Mouse (Mus musculus): ENCODE measurements around the gene Osbpl3. TPM values are rescaled to one million over a fixed set of nuclear protein-coding genes. Genes with fewer than 3 reads are reported as not detected.

Gene Osbpl3
- polyA plus RNA-seq, 1 experiment from 2014 or later, result 5.3 TPM

GRCm38 (mm10) chr6:50254723-50255184 lies 201.2 kb downstream of the Osbpl3 start:
- H3K4me1 ChIP-seq (replicated peaks; ENCODE audit: control insufficient read depth, insufficient read depth, low read length), result no peaks in the 10 kb centered on the region
- H3K36me3 ChIP-seq (ENCODE audit: control insufficient read depth, insufficient read depth), result no peaks in the 10 kb centered on the region
- ATAC-seq, result no peak
- H3K27me3 ChIP-seq (replicated peaks; ENCODE audit: control insufficient read depth, insufficient read depth, low read length), result no peaks in the 10 kb centered on the region
- no peak overlapping the region for H3K9ac ChIP-seq (replicated peaks; ENCODE audit: low read depth, low read length)
- H3K4me3 ChIP-seq (replicated peaks; ENCODE audit: low read length), result no peak overlapping the region
- 69% methylated on average over 10 of the region's 10 CpGs for WGBS
- H3K27ac ChIP-seq (ENCODE audit: low read length), result no peak overlapping the region
- no peak overlapping the region for H3K4me2 ChIP-seq (ENCODE audit: low read length)
- H3K9me3 ChIP-seq (ENCODE audit: control insufficient read depth, low read length), result no peaks in the 10 kb centered on the region

DNA sequence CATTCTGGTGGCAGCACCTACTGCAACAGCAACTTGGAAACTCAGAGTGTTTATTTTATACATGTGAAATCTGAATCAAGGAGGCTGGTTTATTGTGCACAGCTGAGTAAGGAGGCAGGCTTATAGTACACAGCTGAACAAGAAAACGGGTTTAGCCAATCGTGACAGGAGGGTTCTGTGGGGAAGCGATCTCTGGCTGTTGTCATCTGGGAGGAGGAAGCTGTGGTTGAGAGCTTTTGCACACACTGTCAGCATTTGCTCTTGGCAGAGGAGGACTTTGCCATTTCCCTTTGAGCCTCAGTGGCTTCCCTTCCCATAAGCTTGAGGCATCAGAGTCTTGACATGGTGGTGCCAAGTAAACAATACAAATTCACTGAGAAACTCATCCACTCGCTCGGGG lies 203.3 kb downstream of the Osbpl3 start:
- H3K4me3 ChIP-seq (replicated peaks; ENCODE audit: low read length), result no peak overlapping the region
- H3K27ac ChIP-seq (ENCODE audit: low read length), result no peak overlapping the region
- H3K36me3 ChIP-seq (ENCODE audit: control insufficient read depth, insufficient read depth), result no peaks in the 10 kb centered on the region
- no peaks in the 10 kb centered on the region for H3K27me3 ChIP-seq (replicated peaks; ENCODE audit: control insufficient read depth, insufficient read depth, low read length)
- no peaks in the 10 kb centered on the region for H3K9me3 ChIP-seq (ENCODE audit: control insufficient read depth, low read length)
- 77% methylated on average over 5 of the region's 5 CpGs for WGBS
- H3K4me1 ChIP-seq (replicated peaks; ENCODE audit: control insufficient read depth, insufficient read depth, low read length), result no peaks in the 10 kb centered on the region
- no peak overlapping the region for H3K4me2 ChIP-seq (ENCODE audit: low read length)
- ATAC-seq, result no peak
- H3K9ac ChIP-seq (replicated peaks; ENCODE audit: low read depth, low read length), result no peak overlapping the region

GRCm38 (mm10) chr6:50247791-50248190 lies 208.2 kb downstream of the Osbpl3 start:
- 89% methylated on average over 4 of the region's 4 CpGs for WGBS
- Histone ChIP-seq H3K27ac (ENCODE audit: low read length) (no peak overlapping the region), H3K4me1 (replicated peaks; ENCODE audit: control insufficient read depth, insufficient read depth, low read length) (no peaks in the 10 kb centered on the region), H3K9ac (replicated peaks; ENCODE audit: low read depth, low read length) (no peak overlapping the region), H3K4me3 (replicated peaks; ENCODE audit: low read length) (no peak overlapping the region), H3K4me2 (ENCODE audit: low read length) (no peak overlapping the region), H3K36me3 (ENCODE audit: control insufficient read depth, insufficient read depth) (no peaks in the 10 kb centered on the region), H3K27me3 (replicated peaks; ENCODE audit: control insufficient read depth, insufficient read depth, low read length) (no peaks in the 10 kb centered on the region), H3K9me3 (ENCODE audit: control insufficient read depth, low read length) (no peaks in the 10 kb centered on the region)
- no peak for ATAC-seq

GRCm38 (mm10) chr6:50247356-50247755 lies 208.6 kb downstream of the Osbpl3 start:
- no peaks in the 10 kb centered on the region for H3K27me3 ChIP-seq (replicated peaks; ENCODE audit: control insufficient read depth, insufficient read depth, low read length)
- H3K4me2 ChIP-seq (ENCODE audit: low read length), result no peak overlapping the region
- H3K36me3 ChIP-seq (ENCODE audit: control insufficient read depth, insufficient read depth), result no peaks in the 10 kb centered on the region
- no peak for ATAC-seq
- no peaks in the 10 kb centered on the region for H3K9me3 ChIP-seq (ENCODE audit: control insufficient read depth, low read length)
- no peak overlapping the region for H3K4me3 ChIP-seq (replicated peaks; ENCODE audit: low read length)
- no peak overlapping the region for H3K9ac ChIP-seq (replicated peaks; ENCODE audit: low read depth, low read length)
- H3K27ac ChIP-seq (ENCODE audit: low read length), result no peak overlapping the region
- WGBS, result 87% methylated on average over 2 of the region's 2 CpGs
- H3K4me1 ChIP-seq (replicated peaks; ENCODE audit: control insufficient read depth, insufficient read depth, low read length), result no peaks in the 10 kb centered on the region

GRCm38 (mm10) chr6:50244967-50245366 lies 211.0 kb downstream of the Osbpl3 start:
- Histone ChIP-seq H3K27me3 (replicated peaks; ENCODE audit: control insufficient read depth, insufficient read depth, low read length) (no peaks in the 10 kb centered on the region), H3K9ac (replicated peaks; ENCODE audit: low read depth, low read length) (no peak overlapping the region), H3K27ac (ENCODE audit: low read length) (no peak overlapping the region), H3K36me3 (ENCODE audit: control insufficient read depth, insufficient read depth) (no peaks in the 10 kb centered on the region), H3K9me3 (ENCODE audit: control insufficient read depth, low read length) (no peaks in the 10 kb centered on the region), H3K4me3 (replicated peaks; ENCODE audit: low read length) (no peak overlapping the region), H3K4me1 (replicated peaks; ENCODE audit: control insufficient read depth, insufficient read depth, low read length) (no peaks in the 10 kb centered on the region), H3K4me2 (ENCODE audit: low read length) (no peak overlapping the region)
- ATAC-seq, result no peak
- WGBS, result 88% methylated on average over 4 of the region's 4 CpGs

- Histone ChIP-seq H3K27ac (ENCODE audit: low read length) (no peak overlapping the region), H3K4me2 (ENCODE audit: low read length) (no peak overlapping the region), H3K9ac (replicated peaks; ENCODE audit: low read depth, low read length) (no peak overlapping the region), H3K4me3 (replicated peaks; ENCODE audit: low read length) (no peak overlapping the region), H3K9me3 (ENCODE audit: control insufficient read depth, low read length) (no peaks in the 10 kb centered on the region), H3K36me3 (ENCODE audit: control insufficient read depth, insufficient read depth) (no peaks in the 10 kb centered on the region), H3K27me3 (replicated peaks; ENCODE audit: control insufficient read depth, insufficient read depth, low read length) (no peaks in the 10 kb centered on the region), H3K4me1 (replicated peaks; ENCODE audit: control insufficient read depth, insufficient read depth, low read length) (no peaks in the 10 kb centered on the region)
- no peak for ATAC-seq
- 91% methylated on average over 4 of the region's 4 CpGs for WGBS
These were observed 211.9 kb downstream of the Osbpl3 start for GRCm38 (mm10) chr6:50244126-50244525.

Other genes with a start within 250 kb of the Osbpl3 start
- 96.1 and 102 TPM in 2 replicates for gene Gsdme, start 192.3 kb downstream of the Osbpl3 start, polyA plus RNA-seq (2015; fragmentation: Nextera tagmentation; extraction: Ambion mirVana)
- gene Cycs, start 110.3 kb upstream of the Osbpl3 start, polyA plus RNA-seq (2015; fragmentation: Nextera tagmentation; extraction: Ambion mirVana), result 65.2 and 66.8 TPM in 2 replicates
- gene 4921507P07Rik, start 140.4 kb upstream of the Osbpl3 start, polyA plus RNA-seq (2015; fragmentation: Nextera tagmentation; extraction: Ambion mirVana), result 1.2 and 1.3 TPM in 2 replicates
- not detected in 2 replicates for gene Npvf, start 198.2 kb upstream of the Osbpl3 start, polyA plus RNA-seq (2015; fragmentation: Nextera tagmentation; extraction: Ambion mirVana)

Measured in forebrain, embryonic 16.5 days (tissue).